Mouse (Mus musculus) bone marrow, adult 2 months (tissue): Measurements from ENCODE around the gene Ppp1r14b.

ENCODE experiments used
- CTCF ChIP-seq: fragments of 200-500 bp; IDR thresholded peaks from 2 replicates; pipeline ENCODE4 v1.5.1; 2011; ENCODE audit warnings: low read length, control low read depth; ENCODE audit not compliant: control insufficient read depth, insufficient read depth
- POLR2A ChIP-seq: fragments of 200-500 bp; IDR thresholded peaks from 2 replicates; pipeline ENCODE4 v1.6.1; 2011; ENCODE audit warnings: low read depth, mild to moderate bottlenecking, control low read depth, low read length, borderline replicate concordance; ENCODE audit not compliant: control insufficient read depth

GRCm38 (mm10) chr19:6925611-6926329 lies 49.0 kb upstream of the Ppp1r14b start:
- TF ChIP-seq CTCF (no peak), POLR2A (no peak)
